Mouse (Mus musculus): Measurements from ENCODE around the gene Tmem106b.

Gene Tmem106b

DNA sequence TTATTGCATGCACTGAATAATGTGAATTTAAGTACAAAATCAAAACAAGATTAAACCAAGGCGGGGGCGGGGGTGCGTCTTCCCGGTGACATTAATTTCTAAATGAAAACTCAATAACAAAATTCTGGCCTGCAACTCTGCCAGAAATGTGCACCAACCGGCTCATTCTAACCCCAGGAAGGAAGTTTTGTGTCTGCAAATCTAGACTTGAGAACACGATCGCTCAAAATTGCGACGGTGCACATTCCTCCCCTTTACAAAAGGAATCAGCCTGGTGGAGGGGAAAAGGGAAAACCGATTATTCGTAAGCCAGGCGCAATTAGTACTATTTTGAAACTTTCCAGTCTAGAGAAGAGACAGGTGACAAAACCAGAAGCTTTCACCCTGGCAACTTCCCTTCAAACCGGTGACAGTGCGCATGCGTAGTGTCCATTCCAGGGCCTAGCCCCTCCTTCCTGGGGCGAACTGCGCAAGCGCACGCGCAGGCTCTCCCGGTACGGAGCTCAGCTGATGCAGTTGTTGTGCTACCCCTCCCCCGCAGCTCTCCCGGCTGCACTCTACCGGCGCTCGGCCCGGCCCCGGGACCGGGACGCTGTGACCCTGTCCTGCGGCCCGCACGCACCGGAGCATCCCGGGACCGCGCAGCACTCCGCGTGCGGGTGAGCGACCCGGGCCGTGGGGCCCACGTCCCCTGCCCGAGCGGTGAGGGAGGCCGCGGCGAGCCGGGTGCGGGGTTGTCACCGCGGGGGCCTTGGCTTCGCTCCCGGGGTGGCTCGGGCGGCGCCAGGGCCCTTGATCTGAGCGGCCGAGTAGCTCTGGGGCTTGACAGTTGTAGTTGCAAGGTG is at the start of gene Tmem106b:
TSS of gene Tmem106b (plus strand) at position 458 of the 845 bp plus-strand sequence.
- DNase-seq (ENCODE audit: low read depth in 1 of 2, low spot score in 2 of 2) = peak; percentile 86 to 89

DNA sequence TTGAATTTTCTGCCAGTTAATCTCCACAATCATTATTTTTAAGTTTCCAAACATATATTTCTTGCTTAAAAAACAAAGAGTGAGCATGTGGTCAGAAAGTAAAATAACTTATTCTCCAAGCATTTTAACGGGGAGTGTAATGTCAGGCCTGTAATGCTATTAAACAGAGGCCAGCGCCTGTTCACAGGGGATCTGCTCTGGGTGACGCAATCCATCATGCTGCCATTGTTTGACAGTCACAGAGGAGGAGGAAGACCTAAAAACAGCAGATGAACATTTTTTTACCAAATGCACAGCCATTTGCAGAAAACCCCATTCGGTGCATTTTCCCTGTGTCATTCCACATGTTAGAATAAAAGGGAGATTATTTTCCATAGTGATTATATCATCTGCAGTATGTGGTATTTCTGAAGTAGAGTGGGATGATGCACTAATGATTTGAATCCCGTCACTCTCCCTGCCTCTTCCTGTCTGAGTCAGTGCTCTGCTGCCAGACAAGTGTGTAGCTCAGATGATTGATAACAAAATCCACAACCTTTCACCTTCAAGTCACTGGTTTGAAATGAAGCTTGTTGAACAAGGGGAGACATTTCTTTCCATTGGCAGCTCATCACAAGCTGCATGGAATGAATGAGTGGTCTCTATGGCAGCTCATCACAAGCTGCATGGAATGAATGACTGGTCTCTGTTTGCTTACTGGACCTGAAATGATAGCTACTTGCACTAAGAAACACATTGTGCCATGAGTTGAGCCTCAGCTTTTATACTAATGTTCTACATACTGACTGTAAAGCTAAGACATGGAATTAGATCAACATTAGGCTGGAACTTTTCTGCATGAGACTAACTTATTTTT is 48.1 kb upstream of the Tmem106b start:
- no peak for DNase-seq (ENCODE audit: low read depth in 1 of 2, low spot score in 2 of 2)

DNA sequence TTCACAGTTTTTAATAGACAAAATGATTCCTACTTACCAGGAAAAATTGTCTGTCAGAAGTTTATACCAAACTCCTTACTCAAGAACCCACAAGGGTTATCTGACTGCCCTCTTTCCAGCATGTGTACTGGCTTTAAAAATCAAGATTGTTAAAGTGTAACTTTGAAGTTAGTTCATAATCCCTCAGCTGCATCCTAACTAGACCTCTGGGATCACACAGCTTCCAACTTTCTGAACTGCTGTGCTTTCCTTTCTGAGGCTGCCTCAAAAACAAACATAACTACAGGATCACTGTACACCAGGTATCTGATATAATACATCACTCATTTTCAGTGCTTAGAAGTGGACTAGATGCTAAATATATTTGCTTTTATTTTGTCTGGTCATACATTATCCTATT is 39.0 kb upstream of the Tmem106b start:
- no peak for DNase-seq (ENCODE audit: low read depth in 1 of 2, low spot score in 2 of 2)

DNA sequence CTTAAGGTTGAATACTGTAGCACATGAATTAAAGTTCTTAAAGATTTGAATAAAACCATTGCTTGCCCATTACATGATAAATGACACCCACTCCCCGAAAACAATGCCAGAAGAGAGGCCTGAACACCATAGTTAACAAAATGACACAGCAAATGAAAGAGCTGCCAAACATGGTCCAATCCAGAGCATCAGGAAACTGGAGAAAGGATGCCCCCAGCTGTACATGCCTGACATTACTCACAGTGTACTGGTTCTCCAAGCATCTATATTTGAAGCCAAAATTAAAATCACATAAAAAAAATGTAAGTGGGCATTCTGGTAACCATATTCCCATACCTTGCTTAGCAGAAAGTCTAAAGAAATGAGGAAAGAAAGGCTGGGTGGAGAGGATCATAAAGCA is 38.6 kb upstream of the Tmem106b start:
- no peak for DNase-seq (ENCODE audit: low read depth in 1 of 2, low spot score in 2 of 2)

DNA sequence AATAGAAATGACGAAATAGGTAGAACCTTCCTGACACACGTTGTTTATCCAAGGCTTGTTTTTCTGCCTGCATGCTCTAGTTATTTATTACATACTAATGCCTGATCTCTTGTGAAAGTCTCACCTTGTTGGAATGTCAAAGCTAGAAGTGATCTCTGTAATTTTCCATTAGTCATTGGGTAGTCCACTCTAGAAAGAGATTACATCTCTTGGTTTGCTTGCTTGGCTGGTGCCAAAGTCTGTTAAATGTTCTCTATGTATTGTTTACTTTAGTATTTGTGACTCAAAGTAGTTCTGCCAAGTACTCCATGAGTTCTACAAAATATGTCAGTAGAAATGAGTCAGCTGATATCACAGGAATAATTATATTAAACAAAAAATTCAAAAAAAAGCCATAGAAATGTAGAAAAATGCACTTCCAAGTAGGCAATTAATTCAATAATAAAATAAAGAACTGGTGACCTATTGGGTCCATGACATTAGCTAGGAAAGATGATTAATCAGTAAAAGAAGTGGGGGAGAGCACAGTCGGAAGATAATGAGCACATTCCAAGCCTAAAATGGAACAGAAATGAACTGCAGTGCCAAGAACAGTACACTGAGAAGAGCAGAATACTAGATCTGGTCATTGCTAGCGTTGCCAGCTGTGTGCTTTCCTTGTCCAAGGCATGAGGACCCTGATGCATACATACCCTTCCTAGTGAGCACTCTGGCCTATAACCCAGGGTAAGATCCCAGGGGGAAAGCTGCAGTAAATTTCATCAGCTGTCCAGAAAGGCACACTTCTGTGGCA is 17.0 kb upstream of the Tmem106b start:
- no peak for DNase-seq (ENCODE audit: low read depth in 1 of 2, low spot score in 2 of 2)

DNA sequence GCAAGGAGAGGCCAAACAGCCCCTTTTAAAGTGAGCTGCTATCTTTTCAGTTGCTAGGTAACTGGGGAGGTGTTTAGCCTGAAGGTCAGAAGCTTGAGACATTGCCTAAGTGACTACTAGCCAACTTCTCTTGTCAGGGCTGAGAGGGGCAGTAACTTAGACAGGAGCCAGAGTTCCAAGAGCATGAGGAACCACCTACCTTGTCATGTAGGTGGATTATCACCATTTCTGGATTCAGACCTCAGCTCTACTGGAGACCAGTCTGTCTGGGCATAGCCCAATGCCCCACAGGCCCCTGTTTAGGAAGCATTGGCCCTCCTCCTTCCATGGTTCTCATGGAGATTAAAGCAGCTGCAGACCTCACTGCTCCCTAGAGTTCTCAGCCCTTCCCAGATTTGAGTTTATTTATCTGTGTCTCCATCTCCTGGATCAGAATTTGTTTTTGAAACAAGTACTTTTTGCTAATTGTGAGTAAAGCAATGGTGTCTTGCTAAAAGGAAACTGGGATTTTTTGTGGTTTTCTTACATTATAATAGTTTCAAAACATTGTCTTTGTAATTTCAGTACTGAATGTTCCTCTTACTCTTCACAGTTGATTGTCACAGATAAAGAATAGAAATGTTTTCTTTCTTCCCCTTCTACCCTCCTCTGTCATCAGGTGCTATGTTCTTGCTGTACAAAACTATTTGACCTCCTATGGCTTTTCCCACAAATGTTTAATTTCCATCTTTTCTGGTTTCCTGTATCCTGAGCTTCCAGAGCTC is 8.1 kb upstream of the Tmem106b start:
- DNase-seq (ENCODE audit: low read depth in 1 of 2, low spot score in 2 of 2) = no peak

DNA sequence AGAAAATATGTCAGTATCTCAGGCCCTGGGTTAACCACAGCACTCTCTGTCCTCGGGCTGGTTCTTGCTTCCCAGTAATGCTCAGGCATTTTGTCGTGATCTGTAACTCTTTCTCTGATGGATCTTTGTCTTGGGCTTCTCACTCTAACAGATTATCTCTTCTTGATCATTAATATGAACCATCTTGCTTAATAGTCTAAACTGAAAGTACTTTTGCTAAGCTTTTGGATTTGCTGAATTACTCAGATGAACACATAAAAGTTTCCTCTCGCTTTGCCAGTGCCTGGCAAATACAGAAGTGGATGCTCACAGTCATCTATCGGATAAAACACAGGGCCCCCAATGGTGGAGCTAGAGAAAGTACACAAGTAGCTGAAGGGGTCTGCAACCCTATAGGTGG is 7.5 kb upstream of the Tmem106b start:
- no peak for DNase-seq (ENCODE audit: low read depth in 1 of 2, low spot score in 2 of 2)

DNA sequence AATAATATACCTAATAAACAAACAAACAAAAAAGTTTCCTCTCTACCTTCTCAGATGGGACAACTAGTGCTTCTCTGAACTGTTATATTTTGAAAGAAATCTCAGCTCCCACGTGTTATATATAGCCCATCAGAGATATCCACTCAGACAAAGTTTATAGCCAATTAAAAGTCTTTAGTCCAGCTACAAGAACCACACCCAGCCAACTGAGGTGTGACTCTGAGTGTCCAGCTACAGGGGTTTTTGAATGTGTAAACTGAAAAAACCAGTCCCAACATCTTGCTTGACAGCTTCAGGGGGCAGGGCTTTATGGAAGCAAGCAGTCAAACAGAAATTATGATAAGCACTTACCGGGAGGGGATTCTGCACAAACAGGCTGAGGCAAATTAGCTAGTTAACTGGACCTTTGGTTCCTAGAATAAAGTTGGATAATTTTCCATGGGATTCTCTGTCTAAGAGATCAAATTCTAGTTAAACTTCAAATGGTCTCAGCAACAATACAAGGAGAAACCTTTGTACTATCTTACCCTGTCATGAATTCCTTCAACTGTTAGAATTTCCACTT is 6.8 kb upstream of the Tmem106b start:
- no peak for DNase-seq (ENCODE audit: low read depth in 1 of 2, low spot score in 2 of 2)

DNA sequence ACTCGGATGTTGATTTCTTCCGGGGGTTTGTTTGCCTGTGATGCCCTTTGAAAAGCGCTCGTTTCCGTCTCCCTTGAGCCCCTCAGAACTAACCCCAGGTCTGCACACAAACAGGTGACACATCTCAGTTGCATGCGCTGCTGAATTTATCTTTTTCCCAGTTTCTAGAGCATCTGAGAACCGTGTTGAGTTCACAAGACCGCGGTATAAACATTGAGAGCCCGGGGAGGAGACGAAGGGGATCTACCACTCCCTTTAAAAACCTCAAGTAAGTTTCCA is 527 bp downstream of the Tmem106b start:
- no peak for DNase-seq (ENCODE audit: low read depth in 1 of 2, low spot score in 2 of 2)

DNA sequence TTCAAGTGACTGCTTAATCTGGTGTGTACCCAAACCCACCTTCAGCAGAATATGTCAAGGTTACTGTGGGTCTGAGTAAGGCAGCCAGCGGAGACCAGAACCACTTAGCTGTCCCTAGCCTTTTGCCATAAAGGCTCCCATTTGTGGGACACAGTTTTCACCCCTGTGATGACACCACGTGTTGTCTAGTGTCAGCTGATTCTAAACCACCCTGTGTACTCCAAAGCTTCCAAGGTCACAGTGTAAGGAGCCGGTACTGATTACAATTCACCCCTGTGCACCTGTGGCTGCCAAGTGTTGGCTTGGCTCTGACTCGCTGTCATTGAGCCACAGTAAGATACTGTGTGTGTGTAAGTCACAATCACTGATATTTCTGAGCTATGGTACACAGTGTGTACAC is 926 bp downstream of the Tmem106b start:
- DNase-seq (ENCODE audit: low read depth in 1 of 2, low spot score in 2 of 2) = no peak

DNA sequence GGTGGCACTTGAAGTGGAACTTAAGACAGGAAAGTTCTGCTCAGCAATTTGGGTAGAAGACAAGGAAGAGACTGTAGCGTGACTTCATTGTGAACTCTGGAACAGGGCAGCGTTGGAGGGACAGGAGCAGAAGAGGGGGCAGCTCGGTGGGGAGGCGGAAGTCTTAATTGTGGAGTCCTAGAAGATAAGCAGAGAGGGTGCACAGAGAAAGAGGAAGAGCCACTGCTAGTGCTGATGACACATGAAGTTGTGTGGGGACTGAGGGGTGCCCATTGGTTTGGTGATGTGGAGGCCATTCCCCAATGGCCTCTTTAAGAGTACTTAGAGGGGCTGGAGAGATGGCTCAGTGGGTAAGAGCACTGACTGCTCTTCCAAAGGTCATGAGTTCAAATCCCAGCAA is 3.5 kb downstream of the Tmem106b start:
- no peak for DNase-seq (ENCODE audit: low read depth in 1 of 2, low spot score in 2 of 2)

DNA sequence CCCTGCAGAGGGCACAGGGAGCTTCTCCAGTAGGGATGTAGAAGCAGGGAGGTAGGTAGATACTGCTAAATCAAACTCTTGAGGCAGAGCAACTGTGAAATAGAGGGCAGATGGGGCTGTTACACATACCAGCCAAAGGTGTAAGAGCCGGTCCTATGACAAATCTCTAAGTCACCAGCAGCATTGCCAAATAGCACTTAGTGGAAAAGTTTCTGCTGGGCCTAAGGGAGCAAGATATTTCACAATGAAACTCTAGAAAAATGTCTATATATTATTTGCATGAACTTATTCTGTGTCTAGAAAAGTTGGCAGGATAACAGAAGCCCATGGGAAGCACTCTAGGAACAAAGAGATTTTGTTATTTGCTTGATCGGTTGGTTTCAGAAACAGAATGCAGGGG is 4.3 kb downstream of the Tmem106b start:
- DNase-seq (ENCODE audit: low read depth in 1 of 2, low spot score in 2 of 2) = no peak

DNA sequence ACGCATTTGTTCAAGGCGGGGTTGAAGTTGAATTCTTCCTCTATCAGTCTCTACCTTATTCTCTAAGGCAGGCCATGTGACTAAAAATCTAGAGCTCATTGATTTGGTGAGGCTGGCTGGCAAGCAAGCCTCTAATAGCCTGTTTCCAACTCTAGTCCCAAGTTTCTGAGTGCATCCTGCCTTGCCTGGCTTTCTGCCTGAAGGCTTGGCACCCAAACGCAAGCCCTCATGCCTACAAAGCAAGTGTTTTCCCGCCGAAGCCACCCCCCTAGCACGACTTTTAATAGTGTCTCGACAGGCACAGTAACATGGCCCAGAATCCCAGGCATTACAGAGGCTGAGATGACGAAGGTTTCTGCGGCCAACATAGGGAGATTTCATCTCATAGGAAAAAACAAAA is 13.3 kb downstream of the Tmem106b start:
- DNase-seq (ENCODE audit: low read depth in 1 of 2, low spot score in 2 of 2) = no peak

DNA sequence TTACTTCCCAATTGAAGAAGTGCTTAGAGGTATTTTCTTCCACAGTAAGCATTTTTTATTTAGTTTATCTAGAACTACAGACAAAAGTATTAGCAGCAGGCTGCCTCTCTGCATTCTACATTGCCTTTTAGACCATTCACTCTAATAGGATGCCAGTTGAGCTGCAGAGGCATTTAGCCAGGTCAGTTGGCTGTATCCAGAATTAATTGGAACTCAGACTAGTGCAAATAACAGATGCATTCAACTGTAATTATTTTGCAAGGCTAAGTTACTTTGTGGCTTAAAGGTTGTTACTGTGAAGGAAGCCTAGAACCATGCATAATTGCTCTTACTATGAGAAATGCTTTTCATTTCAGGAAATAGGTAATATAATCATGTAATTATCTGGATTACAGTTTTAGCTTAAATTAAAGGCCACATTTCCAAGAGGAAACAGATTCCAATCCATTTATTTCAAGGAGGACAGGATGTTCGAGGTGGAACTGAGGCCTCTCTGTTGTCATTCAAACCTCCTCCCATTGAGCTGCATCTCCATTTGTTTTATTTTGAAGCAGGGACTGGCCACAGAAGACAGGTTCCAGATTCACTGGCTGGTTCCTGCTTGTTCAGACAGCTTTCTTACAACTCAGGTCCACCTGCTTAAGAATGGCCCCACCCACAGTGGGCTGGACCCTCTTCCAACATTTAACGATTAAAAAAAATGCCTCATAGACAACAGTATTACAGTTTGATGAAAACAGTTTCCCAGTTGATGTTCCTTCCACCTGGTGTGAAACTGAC is 27.3 kb downstream of the Tmem106b start:
- no peak for DNase-seq (ENCODE audit: low read depth in 1 of 2, low spot score in 2 of 2)

DNA sequence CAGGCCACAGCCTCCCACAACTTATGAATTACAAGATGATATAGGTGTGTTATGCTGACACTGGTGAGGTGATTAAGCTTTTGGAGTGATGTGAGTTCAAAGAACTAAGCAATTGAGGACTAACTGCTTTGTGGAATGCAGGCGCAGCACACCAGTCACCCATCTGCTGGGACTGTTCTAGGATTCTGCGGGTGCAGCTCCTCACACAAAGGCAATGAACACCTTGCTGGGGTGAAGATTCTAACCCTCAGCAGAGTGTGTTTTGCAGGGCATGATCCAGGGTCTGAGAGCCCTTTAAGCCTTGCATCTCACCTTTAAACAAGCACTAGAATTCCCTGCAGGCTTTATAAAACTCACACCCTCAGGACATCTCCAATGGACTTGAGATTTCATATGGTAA is 30.6 kb downstream of the Tmem106b start:
- no peak for DNase-seq (ENCODE audit: low read depth in 1 of 2, low spot score in 2 of 2)

DNA sequence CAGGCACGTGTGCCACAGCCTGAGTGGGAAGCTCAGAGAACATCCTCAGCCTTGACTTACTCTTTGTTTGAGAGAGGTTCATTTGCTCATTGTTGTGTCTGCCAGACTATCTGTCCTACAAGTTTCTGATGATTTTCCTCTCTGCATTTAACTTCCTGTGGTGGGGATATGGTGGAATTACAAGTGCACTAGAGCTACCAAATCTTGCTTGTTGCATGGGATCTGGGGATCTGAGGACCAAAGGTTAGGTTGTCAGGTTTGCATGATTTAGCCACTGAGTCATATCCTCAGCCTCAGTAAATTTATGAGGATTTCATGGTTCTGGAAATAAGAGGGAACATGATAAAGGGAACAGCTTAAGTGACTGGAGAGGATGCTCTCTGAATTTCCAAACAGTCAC is 39.1 kb downstream of the Tmem106b start:
- DNase-seq (ENCODE audit: low read depth in 1 of 2, low spot score in 2 of 2) = no peak

DNA sequence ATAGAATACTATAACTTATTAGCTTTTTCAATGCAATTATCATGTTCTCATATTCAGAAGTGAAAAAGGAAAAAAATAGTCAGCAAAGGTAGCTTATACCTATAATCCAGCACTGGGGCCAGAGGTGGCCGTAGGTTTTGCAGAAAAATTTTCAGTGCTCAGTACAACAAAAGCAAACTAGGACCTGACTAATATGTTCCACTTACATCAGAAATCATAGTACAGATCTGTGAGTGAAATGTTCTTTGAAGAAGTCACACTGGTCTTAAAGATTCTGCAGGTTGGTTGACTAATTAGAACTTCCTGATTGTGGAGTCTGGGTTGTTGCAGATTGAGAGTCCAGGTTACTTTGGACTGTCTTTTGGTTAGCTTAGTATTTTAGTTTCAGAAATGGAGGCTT is 67.7 kb downstream of the Tmem106b start:
- no peak for DNase-seq (ENCODE audit: low read depth in 1 of 2, low spot score in 2 of 2)

All from monocyte, adult 2 months (primary cell).